Mouse (Mus musculus): ENCODE results near the gene Cbx3.

Cbx3 gene

GRCm38 (mm10) chr6:51470311-51471178, at the start of gene Cbx3:
TSS of gene Cbx3 (plus strand) at chr6:51470360.
- DNase-seq: peak; percentile 90

- no peak for DNase-seq
Observed at GRCm38 (mm10) chr6:51423466-51424122, 46.6 kb upstream of the Cbx3 start.

GRCm38 (mm10) chr6:51424537-51424936, 45.6 kb upstream of the Cbx3 start:
- DNase-seq: no peak

GRCm38 (mm10) chr6:51432535-51433397, 37.4 kb upstream of the Cbx3 start, which contains the start of gene Nfe2l3:
TSS of gene Nfe2l3 (plus strand) at chr6:51432670.
- peak; percentile 49 for DNase-seq

- DNase-seq: no peak
Observed at GRCm38 (mm10) chr6:51434270-51434669, 35.9 kb upstream of the Cbx3 start.

GRCm38 (mm10) chr6:51437665-51438064, 32.5 kb upstream of the Cbx3 start:
- DNase-seq: no peak

- DNase-seq: no peak
Observed at GRCm38 (mm10) chr6:51438826-51439330, 31.3 kb upstream of the Cbx3 start.

- no peak for DNase-seq
Observed at GRCm38 (mm10) chr6:51442191-51442835, 27.8 kb upstream of the Cbx3 start.

GRCm38 (mm10) chr6:51452927-51453503, 17.1 kb upstream of the Cbx3 start:
- DNase-seq: no peak

- DNase-seq: no peak
Observed at GRCm38 (mm10) chr6:51454949-51455348, 15.2 kb upstream of the Cbx3 start.

GRCm38 (mm10) chr6:51456198-51456597, 14.0 kb upstream of the Cbx3 start:
- no peak for DNase-seq

GRCm38 (mm10) chr6:51457283-51457682, 12.9 kb upstream of the Cbx3 start:
- no peak for DNase-seq

- no peak for DNase-seq
Observed at GRCm38 (mm10) chr6:51457770-51458387, 12.3 kb upstream of the Cbx3 start.

GRCm38 (mm10) chr6:51458925-51459312, 11.2 kb upstream of the Cbx3 start:
- no peak for DNase-seq

GRCm38 (mm10) chr6:51459313-51460020, 10.7 kb upstream of the Cbx3 start:
- DNase-seq: no peak

GRCm38 (mm10) chr6:51460021-51460360, 10.2 kb upstream of the Cbx3 start:
- DNase-seq: no peak

- DNase-seq: no peak
Observed at GRCm38 (mm10) chr6:51460363-51460762, 9.8 kb upstream of the Cbx3 start.

- no peak for DNase-seq
Observed at GRCm38 (mm10) chr6:51467649-51468048, 2.5 kb upstream of the Cbx3 start.

- DNase-seq: peak; percentile 79
Observed at GRCm38 (mm10) chr6:51468891-51469561, 1.1 kb upstream of the Cbx3 start.

GRCm38 (mm10) chr6:51469715-51470310, 347 bp upstream of the Cbx3 start, which contains the start of gene Hnrnpa2b1:
TSS of gene Hnrnpa2b1 (minus strand) at chr6:51469894.
- DNase-seq: peak; percentile 99

All from right cerebral cortex, postnatal 4 days (tissue).